ENCODE assay signal across 8 mouse cellular contexts in genomic region chr2:181187121-181188000, GRCm38 (mm10). TPM values are rescaled to one million over a fixed set of nuclear protein-coding genes. Genes with fewer than 3 reads are reported as not detected.
A peak's percentile ranks its signal among the peaks of the same experiment; 100 is the strongest.
DNase-seq lines count a peak whose midpoint lies in the region; ATAC-seq and TF ChIP-seq lines count a peak whose summit lies in the region.

Gene Ppdpf, plus strand, starts transcription at chr2:181187247.

- TF ChIP-seq CTCF in liver, embryonic 14.5 days (IDR thresholded peaks at IDR 0.05; ENCODE audit: low read depth) = peak; percentile 57
- peak; percentile 38 for TF ChIP-seq CTCF in stomach, postnatal 0 days (IDR thresholded peaks at IDR 0.05; ENCODE audit: low read depth)

- no peaks in the 10 kb centered on the region for H3K9me3 ChIP-seq in forebrain, embryonic 10.5 days
- H3K9me3 ChIP-seq in heart, embryonic 15.5 days (replicated peaks) = no peaks in the 10 kb centered on the region
- H3K9me3 ChIP-seq in liver, embryonic 14.5 days (ENCODE audit: control insufficient read depth, low read length) = no peaks in the 10 kb centered on the region
- no peaks in the 10 kb centered on the region for H3K9me3 ChIP-seq in neural tube, embryonic 11.5 days (ENCODE audit: control insufficient read depth, low read length)
- no peaks in the 10 kb centered on the region for H3K9me3 ChIP-seq in stomach, postnatal 0 days (ENCODE audit: control insufficient read depth, low read length)

- peak within 1 kb of the TSS; percentile 78 for H3K4me3 ChIP-seq in forebrain, embryonic 10.5 days
- peak within 1 kb of the TSS; percentile 75 for H3K4me3 ChIP-seq in heart, embryonic 15.5 days
- peak within 1 kb of the TSS; percentile 71 to 80 for H3K4me3 ChIP-seq in liver, embryonic 14.5 days (ENCODE audit: insufficient read depth in 1 of 2, low read depth in 2 of 2, low read length in 2 of 2)
- H3K4me3 ChIP-seq in neural tube, embryonic 11.5 days (ENCODE audit: low read depth, low read length) = peak within 1 kb of the TSS; percentile 67
- peak within 1 kb of the TSS; percentile 70 for H3K4me3 ChIP-seq in stomach, postnatal 0 days (ENCODE audit: low read depth, low read length)

- peaks cover 25% of the 10 kb centered on the region for H3K4me1 ChIP-seq in forebrain, embryonic 10.5 days
- peaks cover 8% of the 10 kb centered on the region for H3K4me1 ChIP-seq in heart, embryonic 15.5 days (replicated peaks)
- H3K4me1 ChIP-seq in liver, embryonic 14.5 days (replicated peaks; ENCODE audit: control insufficient read depth in 2 of 2, insufficient read depth in 2 of 2, low read length in 1 of 2) = peaks cover 8 to 11% of the 10 kb centered on the region in 2 experiments
- H3K4me1 ChIP-seq in neural tube, embryonic 11.5 days (ENCODE audit: control insufficient read depth, insufficient read depth, low read length) = peaks cover 5% of the 10 kb centered on the region; the same call in 1 of the 2 replicates
- no peaks in the 10 kb centered on the region for H3K4me1 ChIP-seq in stomach, postnatal 0 days (replicated peaks; ENCODE audit: control insufficient read depth, insufficient read depth)

- under 1% methylated on average over 64 of the region's 64 CpGs for WGBS in forebrain, embryonic 10.5 days
- under 1% methylated on average over 64 of the region's 64 CpGs for WGBS in heart, embryonic 15.5 days
- under 1% methylated on average over 64 of the region's 64 CpGs for WGBS in liver, embryonic 14.5 days (ENCODE audit: insufficient replicate concordance)
- WGBS in neural tube, embryonic 11.5 days = under 1% methylated on average over 62 of the region's 64 CpGs
- under 1% methylated on average over 64 of the region's 64 CpGs for WGBS in stomach, postnatal 0 days

- peak within 1 kb of the TSS; percentile 97 for H3K27ac ChIP-seq in forebrain, embryonic 10.5 days
- peak within 1 kb of the TSS; percentile 92 for H3K27ac ChIP-seq in heart, embryonic 15.5 days
- peak within 1 kb of the TSS; percentile 57 for H3K27ac ChIP-seq in liver, embryonic 14.5 days
- H3K27ac ChIP-seq in neural tube, embryonic 11.5 days (ENCODE audit: low read depth, low read length) = peak within 1 kb of the TSS; percentile 96
- peak within 1 kb of the TSS; percentile 97 for H3K27ac ChIP-seq in stomach, postnatal 0 days (replicated peaks)

- peak within 1 kb of the TSS; percentile 95 for H3K4me2 ChIP-seq in heart, embryonic 15.5 days
- H3K4me2 ChIP-seq in liver, embryonic 14.5 days (ENCODE audit: low read depth) = peak within 1 kb of the TSS; percentile 96
- peak within 1 kb of the TSS; percentile 73 for H3K4me2 ChIP-seq in neural tube, embryonic 11.5 days (ENCODE audit: low read depth)
- peak within 1 kb of the TSS; percentile 59 for H3K4me2 ChIP-seq in stomach, postnatal 0 days (replicated peaks; ENCODE audit: low read depth)

- H3K36me3 ChIP-seq in forebrain, embryonic 10.5 days (replicated peaks) = peaks cover 18% of the 10 kb centered on the region
- no peaks in the 10 kb centered on the region for H3K36me3 ChIP-seq in heart, embryonic 15.5 days
- no peaks in the 10 kb centered on the region for H3K36me3 ChIP-seq in liver, embryonic 14.5 days (replicated peaks; ENCODE audit: control insufficient read depth, insufficient read depth, low read depth)
- H3K36me3 ChIP-seq in neural tube, embryonic 11.5 days (ENCODE audit: control insufficient read depth, insufficient read depth, low read length) = no peaks in the 10 kb centered on the region
- no peaks in the 10 kb centered on the region for H3K36me3 ChIP-seq in stomach, postnatal 0 days (ENCODE audit: control insufficient read depth, insufficient read depth, low read length)

- peak; percentile 96 to 97 for DNase-seq in CD8-positive naive resting alpha-beta T cell, adult 2 months (ENCODE audit: low read depth in 2 of 2, low spot score in 2 of 2)
- peak; percentile 84 for DNase-seq in c-Kit-positive CD71-negative TER-119-negative erythroid progenitor cells, embryonic 14.5 days (ENCODE audit: low read depth)
- DNase-seq in forebrain, embryonic 10.5 days (ENCODE audit: extremely low spot score, low spot score) = peak; percentile 89
- DNase-seq in kidney, postnatal 25 days = peak; percentile 95 to 97
- peak; percentile 91 to 94 (median 94) for DNase-seq in liver, embryonic 14.5 days (ENCODE audit: low read depth in 3 of 3, low spot score in 3 of 3)
- DNase-seq in neural tube, embryonic 11.5 days (ENCODE audit: low spot score) = peak; percentile 92
- peak; percentile 96 for DNase-seq in stomach, postnatal 0 days (ENCODE audit: low spot score)

- TF ChIP-seq EP300 in liver, embryonic 14.5 days (IDR thresholded peaks at IDR 0.05; ENCODE audit: low read depth) = 0 out of 2 replicates have a peak, but pooled peaks have one; percentile 6
- TF ChIP-seq EP300 in stomach, postnatal 0 days (optimal IDR thresholded peaks at IDR 0.05) = no peak

- H3K27me3 ChIP-seq in forebrain, embryonic 10.5 days (ENCODE audit: poor library complexity, severe bottlenecking) = no peaks in the 10 kb centered on the region
- no peaks in the 10 kb centered on the region for H3K27me3 ChIP-seq in heart, embryonic 15.5 days
- H3K27me3 ChIP-seq in liver, embryonic 14.5 days (ENCODE audit: control insufficient read depth, insufficient read depth, low read length) = no peaks in the 10 kb centered on the region
- no peaks in the 10 kb centered on the region for H3K27me3 ChIP-seq in neural tube, embryonic 11.5 days (ENCODE audit: control insufficient read depth, insufficient read depth, low read length)
- H3K27me3 ChIP-seq in stomach, postnatal 0 days (ENCODE audit: control insufficient read depth, insufficient read depth, low read length) = no peaks in the 10 kb centered on the region

- ATAC-seq in heart, embryonic 15.5 days (replicated peaks; ENCODE audit: insufficient number of reproducible peaks, insufficient read depth, low FRiP score, low read depth) = peak; percentile 95
- peak; percentile 97 for ATAC-seq in liver, embryonic 14.5 days (ENCODE audit: insufficient read depth)
- ATAC-seq in neural tube, embryonic 11.5 days (ENCODE audit: insufficient read depth, low FRiP score, low TSS enrichment) = peak; percentile 91
- peak; percentile 95 for ATAC-seq in stomach, postnatal 0 days (ENCODE audit: low FRiP score, low TSS enrichment)

- H3K9ac ChIP-seq in heart, embryonic 15.5 days = peak within 1 kb of the TSS; percentile 75
- peak within 1 kb of the TSS; percentile 91 for H3K9ac ChIP-seq in liver, embryonic 14.5 days (replicated peaks)
- H3K9ac ChIP-seq in neural tube, embryonic 11.5 days (ENCODE audit: low read length) = peak within 1 kb of the TSS; percentile 94
- H3K9ac ChIP-seq in stomach, postnatal 0 days (ENCODE audit: low read length) = peak within 1 kb of the TSS; percentile 86

RNA-seq across cellular contexts. Expression of gene Ppdpf, which starts in this region (rescaled TPM):
- polyA plus RNA-seq in forebrain, embryonic 10.5 days (2016; fragmentation: Nextera tagmentation; extraction: Ambion mirVana) = 387 and 397 TPM in 2 replicates
- polyA plus RNA-seq in heart, embryonic 15.5 days (2015; fragmentation: Nextera tagmentation; extraction: Ambion mirVana) = 146 and 165 TPM in 2 replicates
- 44.6 and 63.1 TPM in 2 replicates for polyA plus RNA-seq in liver, embryonic 14.5 days (2012; rRNA removed)
- 115 TPM in 2 replicates for polyA plus RNA-seq in liver, embryonic 14.5 days (2014; fragmentation: Nextera tagmentation; extraction: Ambion mirVana)
- 402 and 413 TPM in 2 replicates for polyA plus RNA-seq in neural tube, embryonic 11.5 days (2014; fragmentation: Nextera tagmentation; extraction: Ambion mirVana)
- 294 and 310 TPM in 2 replicates for polyA plus RNA-seq in stomach, postnatal 0 days (2015; fragmentation: Nextera tagmentation; extraction: Ambion mirVana)

Comparison
In these comparisons a context has a peak if more than half of its experiments do, and no peak if none do; other contexts are left out.
1. Peak in every context shown above with its lines: DNase-seq, ATAC-seq, H3K4me3 ChIP-seq and H3K27ac ChIP-seq.